Comparison of ENCODE assay signal across 8 mouse cellular contexts in the genomic region with DNA sequence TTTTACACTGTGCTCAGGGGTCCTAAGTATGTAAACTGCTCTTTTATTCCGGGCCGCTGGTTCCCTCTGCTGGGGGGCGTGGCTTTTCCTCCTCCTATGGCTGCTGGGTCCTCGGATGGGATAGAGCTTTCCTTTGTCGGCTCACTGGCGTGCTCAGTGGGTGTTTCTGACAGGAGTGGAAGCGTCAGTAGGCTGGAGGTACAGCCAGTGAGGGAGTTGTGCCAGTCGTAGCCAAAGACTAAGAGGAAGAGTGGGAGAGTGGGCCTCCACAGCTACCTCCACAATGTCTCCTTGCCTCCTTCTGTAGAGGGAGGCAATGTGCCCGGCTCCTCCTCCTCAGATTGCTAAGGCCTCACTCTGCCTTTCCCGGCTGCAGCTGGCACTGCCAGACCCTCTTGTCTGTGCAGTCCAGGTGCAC. TPM values are rescaled to one million over a fixed set of nuclear protein-coding genes. Genes with fewer than 3 reads are reported as not detected.
A peak's percentile ranks its signal among the peaks of the same experiment; 100 is the strongest.
DNase-seq lines count a peak whose midpoint lies in the region; ATAC-seq and TF ChIP-seq lines count a peak whose summit lies in the region.

No protein-coding gene starts in this region.

- TF ChIP-seq CTCF in liver, postnatal 0 days (IDR thresholded peaks at IDR 0.05; ENCODE audit: low read depth) = no peak

- no peaks in the 10 kb centered on the region; the same call in 1 of the 2 replicates for H3K27me3 ChIP-seq in heart, embryonic 11.5 days (ENCODE audit: control insufficient read depth, insufficient read depth, low read length)
- H3K27me3 ChIP-seq in liver, postnatal 0 days (ENCODE audit: insufficient read depth, low read length) = no peaks in the 10 kb centered on the region

- no peaks in the 10 kb centered on the region for H3K36me3 ChIP-seq in heart, embryonic 11.5 days (ENCODE audit: control insufficient read depth, insufficient read depth, low read length)
- H3K36me3 ChIP-seq in liver, postnatal 0 days (replicated peaks; ENCODE audit: insufficient read depth, low read length) = no peaks in the 10 kb centered on the region

- 4% methylated on average over 10 of the region's 10 CpGs for WGBS in heart, embryonic 11.5 days (ENCODE audit: insufficient replicate concordance)
- 17% methylated on average over 10 of the region's 10 CpGs for WGBS in liver, postnatal 0 days (ENCODE audit: insufficient replicate concordance)

- no peak for DNase-seq in heart, postnatal 14 days
- peak; percentile 33 for DNase-seq in ES-CJ7 (ENCODE audit: low read depth, low spot score)
- peak; percentile 12 for DNase-seq in forelimb bud, embryonic 11.5 days (ENCODE audit: low read depth, low spot score)
- no peak for DNase-seq in liver, postnatal 0 days
- no peak for DNase-seq in cerebellum, postnatal 36 days
- no peak for DNase-seq in cerebellum, adult 11-12 months

- ATAC-seq in heart, embryonic 11.5 days (replicated peaks; ENCODE audit: insufficient number of reproducible peaks, low FRiP score, low TSS enrichment) = no peak
- no peak for ATAC-seq in liver, postnatal 0 days
- ATAC-seq in cerebellum, adult (ENCODE audit: insufficient number of reproducible peaks, low FRiP score, low TSS enrichment) = no peak

- H3K9ac ChIP-seq in heart, embryonic 11.5 days (ENCODE audit: low read depth, low read length) = 0 out of 2 replicates have a peak overlapping the region, but pooled peaks have one; percentile 22
- H3K9ac ChIP-seq in liver, postnatal 0 days (replicated peaks) = no peak overlapping the region

- H3K9me3 ChIP-seq in heart, embryonic 11.5 days (replicated peaks; ENCODE audit: control insufficient read depth, low read length) = no peaks in the 10 kb centered on the region
- no peaks in the 10 kb centered on the region for H3K9me3 ChIP-seq in liver, postnatal 0 days (ENCODE audit: low read length)

- no peaks in the 10 kb centered on the region for H3K4me1 ChIP-seq in heart, embryonic 11.5 days (ENCODE audit: control insufficient read depth, insufficient read depth, low read length)
- H3K4me1 ChIP-seq in liver, postnatal 0 days (ENCODE audit: insufficient read depth) = no peaks in the 10 kb centered on the region

- peak overlapping the region; percentile 29 for H3K4me3 ChIP-seq in heart, embryonic 11.5 days (ENCODE audit: low read depth, low read length)
- no peak overlapping the region for H3K4me3 ChIP-seq in liver, postnatal 0 days (ENCODE audit: low read depth, low read length)

- no peak overlapping the region for H3K27ac ChIP-seq in heart, embryonic 11.5 days (ENCODE audit: low read depth, low read length)
- H3K27ac ChIP-seq in liver, postnatal 0 days (ENCODE audit: low read depth) = no peak overlapping the region

- TF ChIP-seq EP300 in liver, postnatal 0 days (IDR thresholded peaks at IDR 0.05; ENCODE audit: low read depth) = no peak

- intact Hi-C loops in heart, postnatal 14 days (cut with DNase I) = no loop called here

- H3K4me2 ChIP-seq in heart, embryonic 11.5 days = peak overlapping the region; percentile 56
- H3K4me2 ChIP-seq in liver, postnatal 0 days (ENCODE audit: low read depth, low read length) = 0 out of 2 replicates have a peak overlapping the region, but pooled peaks have one; percentile 1

RNA-seq across cellular contexts. Expression of a gene that starts 30.5 kb away (rescaled TPM):
- 20.9 and 24.7 TPM in 2 replicates for polyA plus RNA-seq in heart, embryonic 11.5 days (2014; fragmentation: Nextera tagmentation; extraction: Ambion mirVana)
- total RNA-seq in heart, postnatal 14 days (2021) = 10 to 100 TPM; 23.9 to 30.0 TPM
- polyA plus RNA-seq in liver, postnatal 0 days (2015; fragmentation: Nextera tagmentation; extraction: Ambion mirVana) = 0.12 and 0.19 TPM in 2 replicates

Comparison
In these comparisons a context has a peak if more than half of its experiments do, and no peak if none do; other contexts are left out.
1. DNase-seq: peak in ES-CJ7 (single experiment) and forelimb bud, embryonic 11.5 days (single experiment); none in heart, postnatal 14 days (0 of 2), liver, postnatal 0 days (single experiment), cerebellum, postnatal 36 days (0 of 2) and cerebellum, adult 11-12 months (single experiment).
2. RNA of a gene that starts 30.5 kb away (polyA plus RNA-seq): 20.9 to 24.7 TPM in heart, embryonic 11.5 days; 0.12 to 0.19 TPM in liver, postnatal 0 days; every median in the first group is over 10 times any median in the second.